Mouse (Mus musculus) liver, embryonic 14.5 days (tissue): ENCODE measurements at regions not wholly inside any gene's neighbourhood (a gene's known extent, or its start where the extent isn't known, plus 50 kb on each side); places are given as distances from the start of the nearest gene placed in this dataset.

Experiments used
- ATAC-seq: fragments of 200-750 bp; cut with Nextera tagmentation; 2 replicates; pipeline ENCODE4 v1.8.0; 2017; ENCODE audit warnings: moderate number of reproducible peaks, mild to moderate bottlenecking, moderate library complexity; ENCODE audit not compliant: insufficient read depth
- DNase-seq, 3 experiments: peaks; one replicate each; pipeline ENCODE4 v3.0.0-alpha.2; 2012 to 2013; ENCODE audit warnings: low read depth in 3 of 3, low spot score in 3 of 3
- H3K27ac ChIP-seq: fragments of 300-500 bp; sonication (generic); 2 replicates; pipeline ENCODE4 v1.5.1; 2014; ENCODE audit warnings: moderate library complexity, mild to moderate bottlenecking, control low read depth, inconsistent platforms
- H3K27me3 ChIP-seq: fragments of 300-500 bp; sonication (generic); 2 replicates; pipeline ENCODE4 v1.6.1; 2014; ENCODE audit warnings: mild to moderate bottlenecking, low read length, moderate library complexity; ENCODE audit not compliant: control insufficient read depth, insufficient read depth
- H3K36me3 ChIP-seq: fragments of 300-500 bp; sonication (generic); replicated peaks from 2 replicates; pipeline ENCODE4 v1.6.1; 2014; ENCODE audit warnings: low read depth; ENCODE audit not compliant: control insufficient read depth, insufficient read depth
- H3K4me1 ChIP-seq, 2 experiments: fragments of 200-500 bp in 1 of 2; fragments of 300-500 bp in 1 of 2; sonication (generic) in 1 of 2; replicated peaks; 2 replicates each; pipeline ENCODE4 v1.6.1; 2012 to 2014; ENCODE audit warnings: antibody characterized with exemption in 1 of 2, inconsistent platforms in 1 of 2, low read length in 1 of 2; ENCODE audit not compliant: control insufficient read depth in 2 of 2, insufficient read depth in 2 of 2
- H3K4me2 ChIP-seq: fragments of 300-500 bp; sonication (generic); 2 replicates; pipeline ENCODE4 v1.6.1; 2014; ENCODE audit warnings: low read depth, mild to moderate bottlenecking, control low read depth, moderate library complexity
- H3K4me3 ChIP-seq, 2 experiments: fragments of 200-500 bp in 1 of 2; fragments of 300-500 bp in 1 of 2; sonication (generic) in 1 of 2; 2 replicates each; pipeline ENCODE4 v1.5.1; 2012 to 2014; ENCODE audit warnings: low read depth in 2 of 2, low read length in 2 of 2, mild to moderate bottlenecking in 2 of 2, control low read depth in 1 of 2, inconsistent platforms in 1 of 2, moderate library complexity in 1 of 2; ENCODE audit not compliant: insufficient read depth in 1 of 2
- H3K9ac ChIP-seq: fragments of 300-500 bp; sonication (generic); replicated peaks from 2 replicates; pipeline ENCODE4 v1.6.1; 2014; ENCODE audit warnings: mild to moderate bottlenecking, control low read depth, moderate library complexity
- H3K9me3 ChIP-seq: fragments of 300-500 bp; sonication (generic); 2 replicates; pipeline ENCODE4 v1.6.1; 2016; ENCODE audit warnings: low read length, mixed read lengths; ENCODE audit not compliant: control insufficient read depth
- CTCF ChIP-seq: IDR thresholded peaks from 2 replicates; pipeline ENCODE4 v1.5.1; 2016; ENCODE audit warnings: antibody characterized with exemption, low read depth, control low read depth
- EP300 ChIP-seq: IDR thresholded peaks from 2 replicates; pipeline ENCODE4 v1.6.1; 2016; ENCODE audit warnings: antibody characterized with exemption, low read depth
- WGBS: fragments of 180-500 bp; shearing (Covaris S2); extraction: QIAGEN DNeasy Blood & Tissue Kit; methylation state at CpG from one replicate; pipeline ENCODE4 v1.1.7; 2014; ENCODE audit not compliant: insufficient replicate concordance; 5-methylcytosine and 5-hydroxymethylcytosine counted together

- DNase-seq, result no peak
- H3K27me3 ChIP-seq, result no peaks in the 10 kb centered on the region
- H3K4me1 ChIP-seq, result no peaks in the 10 kb centered on the region
- WGBS, result 66% methylated on average over 4 of the region's 4 CpGs
- no peak for TF ChIP-seq CTCF
- TF ChIP-seq EP300, result no peak
- H3K4me2 ChIP-seq, result no peak overlapping the region
- H3K4me3 ChIP-seq, result no peak overlapping the region
- H3K27ac ChIP-seq, result no peak overlapping the region
- no peak for ATAC-seq
- H3K36me3 ChIP-seq, result no peaks in the 10 kb centered on the region
- no peak overlapping the region for H3K9ac ChIP-seq
- H3K9me3 ChIP-seq, result no peaks in the 10 kb centered on the region
Measured at GRCm38 (mm10) chr15:21988676-21989075, 560.1 kb upstream of the Cdh18 start.

- Histone ChIP-seq H3K27ac (no peak overlapping the region), H3K9me3 (no peaks in the 10 kb centered on the region), H3K4me3 (no peak overlapping the region), H3K36me3 (no peaks in the 10 kb centered on the region), H3K4me2 (no peak overlapping the region), H3K4me1 (no peaks in the 10 kb centered on the region), H3K27me3 (no peaks in the 10 kb centered on the region), H3K9ac (no peak overlapping the region)
- 56% methylated on average over 2 of the region's 2 CpGs for WGBS
- TF ChIP-seq CTCF (no peak), EP300 (no peak)
- ATAC-seq (no peak), DNase-seq (no peak)
Measured at GRCm38 (mm10) chr15:21993309-21993708, 555.5 kb upstream of the Cdh18 start.

DNA sequence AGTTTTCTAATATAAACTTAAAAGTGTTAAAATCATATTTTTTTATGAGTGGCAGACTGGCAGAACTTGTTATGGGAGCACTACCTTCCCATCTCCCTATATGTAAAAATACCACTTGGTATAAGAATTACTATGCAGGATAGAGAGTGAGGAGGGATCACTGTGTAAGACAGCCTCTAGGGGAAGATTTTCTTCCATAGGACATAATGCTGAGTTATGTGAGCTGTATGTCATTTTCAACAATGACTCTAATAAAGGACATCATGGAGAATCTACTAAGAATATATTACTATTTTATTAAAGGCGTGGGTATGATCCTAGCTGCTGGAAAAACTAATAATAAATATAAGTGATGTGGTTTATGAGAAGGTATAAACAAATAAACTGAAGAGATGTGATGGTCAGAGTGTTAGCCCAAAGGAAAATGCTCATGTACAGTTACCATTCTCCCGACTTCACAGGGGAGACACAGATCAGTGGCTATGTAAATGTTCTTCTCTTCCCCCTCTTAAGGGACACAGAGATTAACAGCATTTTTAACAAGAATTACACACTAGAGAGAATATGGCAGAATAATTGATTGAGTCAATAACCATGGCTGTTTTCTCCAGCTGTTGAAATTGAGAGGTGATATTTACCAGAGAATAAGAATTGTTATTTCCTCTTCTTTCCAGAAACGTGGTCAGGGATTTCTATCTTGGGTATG lies 553.5 kb upstream of the Cdh18 start:
- Histone ChIP-seq H3K27me3 (no peaks in the 10 kb centered on the region), H3K4me1 (no peaks in the 10 kb centered on the region), H3K4me3 (no peak overlapping the region), H3K36me3 (no peaks in the 10 kb centered on the region), H3K9me3 (no peaks in the 10 kb centered on the region), H3K9ac (no peak overlapping the region), H3K4me2 (no peak overlapping the region), H3K27ac (no peak overlapping the region)
- no peak for TF ChIP-seq CTCF
- no peak for TF ChIP-seq EP300
- DNase-seq, result no peak
- ATAC-seq, result no peak
- WGBS, result 37% methylated on average over 3 of the region's 3 CpGs

DNA sequence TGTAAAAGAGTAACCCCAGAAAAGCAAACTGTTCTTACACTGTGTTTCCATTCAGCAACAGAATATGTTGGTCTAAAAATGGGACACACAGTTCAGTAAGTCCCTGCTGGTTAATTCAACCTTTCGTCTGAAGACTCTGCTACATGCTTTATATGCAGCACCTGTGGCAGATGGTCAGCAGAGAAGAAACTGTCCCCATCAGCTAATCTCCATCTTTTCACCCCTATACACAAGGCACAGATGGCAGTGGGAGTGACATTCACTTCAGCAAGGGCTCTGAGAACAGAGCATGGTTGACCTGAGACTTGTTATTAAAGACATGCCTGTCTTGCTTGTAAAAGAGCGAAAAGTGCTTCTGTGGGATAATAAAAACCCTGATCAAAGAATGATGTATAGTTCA lies 528.8 kb upstream of the Cdh18 start:
- ATAC-seq (no peak), DNase-seq (no peak)
- Histone ChIP-seq H3K36me3 (no peaks in the 10 kb centered on the region), H3K9me3 (no peaks in the 10 kb centered on the region), H3K4me3 (no peak overlapping the region), H3K4me2 (no peak overlapping the region), H3K4me1 (no peaks in the 10 kb centered on the region), H3K27ac (no peak overlapping the region), H3K27me3 (no peaks in the 10 kb centered on the region), H3K9ac (no peak overlapping the region)
- TF ChIP-seq EP300 (no peak), CTCF (no peak)
- WGBS, result 68% methylated on average over 2 of the region's 2 CpGs

- TF ChIP-seq EP300 (no peak), CTCF (no peak)
- Histone ChIP-seq H3K36me3 (no peaks in the 10 kb centered on the region), H3K4me1 (no peaks in the 10 kb centered on the region), H3K4me2 (no peak overlapping the region), H3K9ac (no peak overlapping the region), H3K27ac (no peak overlapping the region), H3K4me3 (no peak overlapping the region), H3K9me3 (no peaks in the 10 kb centered on the region), H3K27me3 (no peaks in the 10 kb centered on the region)
- 56% methylated on average over 3 of the region's 3 CpGs for WGBS
- ATAC-seq (no peak), DNase-seq (no peak)
Measured at GRCm38 (mm10) chr15:22030215-22030614, 518.6 kb upstream of the Cdh18 start.
